Mouse (Mus musculus) myocyte (in vitro differentiated cells): ENCODE measurements around the gene Lrrc72. TPM values are rescaled to one million over a fixed set of nuclear protein-coding genes. Genes with fewer than 3 reads are reported as not detected.

ENCODE experiments used
- H3K27me3 ChIP-seq: one replicate; pipeline ENCODE4 v1.6.1; 2011; ENCODE audit not compliant: control insufficient read depth, insufficient read depth, insufficient read length
- H3K36me3 ChIP-seq: one replicate; pipeline ENCODE4 v1.6.1; 2011; ENCODE audit not compliant: control insufficient read depth, insufficient read depth
- H3K4me2 ChIP-seq: one replicate; pipeline ENCODE4 v1.6.1; 2011; ENCODE audit warnings: low read depth, control low read depth
- H3K4me3 ChIP-seq: one replicate; pipeline ENCODE4 v1.5.1; 2011; ENCODE audit warnings: mild to moderate bottlenecking, control low read depth, moderate library complexity
- H3K79me2 ChIP-seq: one replicate; pipeline ENCODE4 v1.6.1; 2011; ENCODE audit not compliant: control insufficient read depth, insufficient read depth
- H3ac ChIP-seq: one replicate; pipeline ENCODE4 v1.6.1; 2011; ENCODE audit not compliant: control insufficient read depth, insufficient read length
- CEBPB ChIP-seq: IDR thresholded peaks from 2 replicates; pipeline ENCODE4 v1.6.1; 2011; ENCODE audit warnings: mild to moderate bottlenecking, moderate library complexity; ENCODE audit not compliant: poor library complexity, insufficient read depth, severe bottlenecking
- E2F4 ChIP-seq: IDR thresholded peaks from one replicate; pipeline ENCODE4 v1.6.1; 2011; ENCODE audit warnings: mild to moderate bottlenecking, control low read depth, moderate library complexity; ENCODE audit not compliant: insufficient read depth
- MAX ChIP-seq: IDR thresholded peaks from one replicate; pipeline ENCODE4 v1.6.1; 2011; ENCODE audit warnings: low read depth, mild to moderate bottlenecking, control low read depth
- MYOD1 ChIP-seq, 3 experiments: IDR thresholded peaks; one replicate each; pipeline ENCODE4 v1.6.1; 2011; ENCODE audit warnings: control low read depth in 2 of 3, low read depth in 2 of 3, mild to moderate bottlenecking in 2 of 3, moderate library complexity in 1 of 3; ENCODE audit not compliant: insufficient read length in 2 of 3, control insufficient read depth in 1 of 3
- MYOG ChIP-seq, 3 experiments: IDR thresholded peaks; one replicate each; pipeline ENCODE4 v1.6.1; 2011; ENCODE audit warnings: control low read depth in 2 of 3, low read depth in 2 of 3, mild to moderate bottlenecking in 2 of 3; ENCODE audit not compliant: insufficient read length in 2 of 3, control insufficient read depth in 1 of 3, insufficient read depth in 1 of 3
- POLR2A ChIP-seq: IDR thresholded peaks from one replicate; pipeline ENCODE4 v1.6.1; 2011; ENCODE audit warnings: low read depth, mild to moderate bottlenecking, control low read depth, moderate library complexity; ENCODE audit not compliant: insufficient read length
- POLR2AphosphoS2 ChIP-seq: IDR thresholded peaks from one replicate; pipeline ENCODE4 v1.6.1; 2011; ENCODE audit warnings: low read depth, control low read depth; ENCODE audit not compliant: insufficient read length
- REST ChIP-seq: IDR thresholded peaks from one replicate; pipeline ENCODE4 v1.6.1; 2011; ENCODE audit warnings: mild to moderate bottlenecking, control low read depth, moderate library complexity; ENCODE audit not compliant: insufficient read depth, insufficient read length
- SRF ChIP-seq: IDR thresholded peaks from one replicate; pipeline ENCODE4 v1.6.1; 2011; ENCODE audit warnings: low read depth; ENCODE audit not compliant: control insufficient read depth, insufficient read length
- TCF12 ChIP-seq: IDR thresholded peaks from one replicate; pipeline ENCODE4 v1.6.1; 2011; ENCODE audit warnings: mild to moderate bottlenecking, control low read depth; ENCODE audit not compliant: poor library complexity, insufficient read depth, severe bottlenecking
- TCF3 ChIP-seq: IDR thresholded peaks from one replicate; pipeline ENCODE4 v1.6.1; 2011; ENCODE audit warnings: low read depth, control low read depth; ENCODE audit not compliant: insufficient read length
- USF1 ChIP-seq: IDR thresholded peaks from one replicate; pipeline ENCODE4 v1.6.1; 2011; ENCODE audit warnings: low read depth, mild to moderate bottlenecking, control low read depth, moderate library complexity
- polyA plus RNA-seq: library from polyadenylated mRNA; unstranded; fragments of >200 nt; fragmentation: generic; extraction: Trizol; gene quantifications from one replicate; pipeline ENCODE4 v1.2.1, GENCODE M21; 2012; ENCODE audit warnings: missing spikeins

Gene Lrrc72
- polyA plus RNA-seq, 1 experiment: 0.08 TPM

DNA sequence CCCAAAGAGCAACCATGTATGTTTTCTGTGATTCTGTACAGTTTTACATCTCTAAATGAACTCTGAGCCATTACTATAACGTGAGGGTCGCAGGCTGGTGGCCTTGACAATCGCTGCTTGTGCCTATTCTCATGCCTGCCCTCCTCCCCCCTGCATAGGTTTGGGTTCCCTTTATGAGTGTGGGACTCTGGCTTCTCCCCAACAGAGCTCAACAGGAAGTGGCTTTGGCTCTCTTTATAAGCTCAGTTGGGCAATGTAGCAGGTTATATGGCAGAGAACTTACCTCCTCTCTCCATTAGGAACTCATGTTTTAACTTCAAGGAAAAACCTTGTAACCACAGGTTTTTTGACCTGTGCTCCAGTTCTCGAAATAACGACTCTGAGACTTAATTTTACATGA is 62.9 kb downstream of the Lrrc72 start:
- H3K27me3 ChIP-seq: no peaks in the 10 kb centered on the region
- H3K79me2 ChIP-seq: no peaks in the 10 kb centered on the region
- peaks cover 19% of the 10 kb centered on the region for H3K36me3 ChIP-seq
- H3K4me3 ChIP-seq: no peak overlapping the region
- no peak overlapping the region for H3K4me2 ChIP-seq
- TF ChIP-seq REST (no peak), USF1 (no peak), POLR2AphosphoS2 (no peak), MAX (no peak), MYOG (IDR thresholded peaks at IDR 0.05; ENCODE audit: control insufficient read depth in 1 of 3, insufficient read depth in 1 of 3, insufficient read length in 2 of 3, low read depth in 2 of 3) (no peak), MYOD1 (IDR thresholded peaks at IDR 0.05; ENCODE audit: control insufficient read depth in 1 of 3, insufficient read length in 2 of 3, low read depth in 2 of 3) (no peak), TCF3 (no peak), CEBPB (no peak), POLR2A (no peak), SRF (no peak), TCF12 (no peak), E2F4 (no peak)
- H3ac ChIP-seq: no peak overlapping the region

DNA sequence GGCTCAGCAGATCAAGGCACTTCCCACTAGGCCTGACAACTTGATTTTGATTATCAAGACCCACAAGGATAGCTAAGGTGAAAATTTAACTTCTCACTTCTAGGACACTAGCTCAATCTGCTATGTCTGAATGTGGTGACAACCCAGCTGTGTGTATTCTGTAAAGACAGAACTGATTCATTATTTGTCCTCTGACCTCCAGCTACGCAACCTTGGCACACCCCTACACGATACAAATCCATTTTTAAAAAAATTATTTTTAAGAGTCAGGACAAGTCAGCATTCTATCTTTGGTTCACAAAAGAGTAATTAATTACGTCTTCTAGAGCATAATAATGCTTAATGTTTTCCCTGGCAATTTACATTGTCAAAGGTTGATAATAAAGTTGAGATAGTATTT is 63.6 kb downstream of the Lrrc72 start:
- H3K27me3 ChIP-seq: no peaks in the 10 kb centered on the region
- no peaks in the 10 kb centered on the region for H3K79me2 ChIP-seq
- no peak overlapping the region for H3ac ChIP-seq
- no peak overlapping the region for H3K4me2 ChIP-seq
- peaks cover 19% of the 10 kb centered on the region for H3K36me3 ChIP-seq
- no peak for TF ChIP-seq MYOG (IDR thresholded peaks at IDR 0.05; ENCODE audit: control insufficient read depth in 1 of 3, insufficient read depth in 1 of 3, insufficient read length in 2 of 3, low read depth in 2 of 3)
- TF ChIP-seq TCF3: no peak
- TF ChIP-seq MYOD1 (IDR thresholded peaks at IDR 0.05; ENCODE audit: control insufficient read depth in 1 of 3, insufficient read length in 2 of 3, low read depth in 2 of 3): no peak
- H3K4me3 ChIP-seq: no peak overlapping the region

DNA sequence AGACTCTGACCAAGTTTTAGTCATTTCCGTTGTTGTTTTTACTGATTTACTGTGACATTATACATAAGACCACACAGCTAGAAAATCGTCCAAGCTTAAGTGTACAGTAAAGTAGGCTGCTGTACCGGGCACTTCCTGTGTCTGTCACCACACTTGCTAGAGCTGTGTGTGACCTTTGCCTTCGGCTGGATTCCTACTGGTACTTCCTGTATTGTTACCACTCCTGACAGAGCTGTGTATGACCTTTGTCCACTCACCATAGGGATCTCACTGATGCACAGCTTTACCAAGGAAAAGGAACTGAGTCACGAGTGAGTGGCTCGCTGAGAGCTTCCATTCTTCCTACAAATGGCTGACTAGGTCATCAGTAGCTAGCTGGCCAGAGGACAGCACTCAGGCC is 66.1 kb downstream of the Lrrc72 start:
- H3K27me3 ChIP-seq: no peaks in the 10 kb centered on the region
- no peak overlapping the region for H3K4me2 ChIP-seq
- TF ChIP-seq MYOD1 (IDR thresholded peaks at IDR 0.05; ENCODE audit: control insufficient read depth in 1 of 3, insufficient read length in 2 of 3, low read depth in 2 of 3) (no peak), MYOG (IDR thresholded peaks at IDR 0.05; ENCODE audit: control insufficient read depth in 1 of 3, insufficient read depth in 1 of 3, insufficient read length in 2 of 3, low read depth in 2 of 3) (no peak), TCF3 (no peak), POLR2AphosphoS2 (no peak), REST (no peak), CEBPB (no peak), E2F4 (no peak), MAX (no peak), USF1 (no peak), TCF12 (no peak), SRF (no peak), POLR2A (no peak)
- H3K79me2 ChIP-seq: no peaks in the 10 kb centered on the region
- H3ac ChIP-seq: no peak overlapping the region
- no peak overlapping the region for H3K4me3 ChIP-seq
- H3K36me3 ChIP-seq: peaks cover 23% of the 10 kb centered on the region

DNA sequence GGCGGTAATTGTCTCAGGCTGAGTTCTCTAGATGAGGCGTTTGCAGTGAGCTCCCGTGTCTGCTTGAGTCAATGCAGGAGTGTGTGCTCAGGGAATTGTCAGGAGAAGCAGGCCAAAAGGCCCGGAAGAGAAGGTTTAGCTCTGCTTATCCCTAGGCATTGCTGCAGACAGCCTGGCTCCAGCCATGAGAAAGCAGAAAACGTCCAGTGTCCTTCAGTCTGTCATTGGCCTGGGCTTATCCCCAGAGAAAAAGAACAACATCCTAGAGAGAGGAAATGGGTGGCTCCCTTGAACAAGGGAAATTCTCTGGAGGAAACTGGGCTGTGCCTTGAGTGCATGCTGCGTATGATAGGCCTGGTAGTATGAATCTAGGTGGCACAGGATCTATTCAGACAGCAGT is 70.6 kb downstream of the Lrrc72 start:
- Histone ChIP-seq H3K27me3 (no peaks in the 10 kb centered on the region), H3K4me3 (no peak overlapping the region), H3K36me3 (peaks cover 6% of the 10 kb centered on the region), H3ac (no peak overlapping the region), H3K4me2 (no peak overlapping the region), H3K79me2 (no peaks in the 10 kb centered on the region)
- no peak for TF ChIP-seq REST
- no peak for TF ChIP-seq E2F4
- TF ChIP-seq TCF3: no peak
- TF ChIP-seq POLR2A: no peak
- no peak for TF ChIP-seq MAX
- no peak for TF ChIP-seq TCF12
- no peak for TF ChIP-seq MYOD1 (IDR thresholded peaks at IDR 0.05; ENCODE audit: control insufficient read depth in 1 of 3, insufficient read length in 2 of 3, low read depth in 2 of 3)
- no peak for TF ChIP-seq CEBPB
- TF ChIP-seq USF1: no peak
- TF ChIP-seq SRF: no peak

DNA sequence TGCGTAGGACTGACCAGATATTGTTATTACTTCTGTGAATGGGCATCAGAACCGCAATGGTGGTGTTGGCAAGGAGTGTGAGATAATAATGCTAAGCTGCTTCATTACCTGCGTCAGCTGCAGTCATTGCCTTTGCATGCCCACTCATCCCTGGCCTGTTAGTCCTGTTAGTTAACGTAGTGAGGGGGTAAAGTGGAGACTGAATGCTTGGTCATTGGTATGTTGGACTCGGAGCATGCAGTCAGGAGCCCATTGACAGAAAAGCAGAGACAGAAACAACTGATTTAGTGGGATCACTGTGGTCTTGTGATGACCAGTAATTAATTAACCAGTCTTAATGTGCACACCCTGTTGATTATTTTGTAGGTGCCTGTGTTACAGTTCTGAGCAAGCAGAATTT is 76.0 kb downstream of the Lrrc72 start:
- no peak overlapping the region for H3ac ChIP-seq
- H3K27me3 ChIP-seq: no peaks in the 10 kb centered on the region
- H3K36me3 ChIP-seq: peaks cover 14% of the 10 kb centered on the region
- H3K79me2 ChIP-seq: no peaks in the 10 kb centered on the region
- TF ChIP-seq POLR2AphosphoS2: no peak
- H3K4me3 ChIP-seq: no peak overlapping the region
- no peak overlapping the region for H3K4me2 ChIP-seq

DNA sequence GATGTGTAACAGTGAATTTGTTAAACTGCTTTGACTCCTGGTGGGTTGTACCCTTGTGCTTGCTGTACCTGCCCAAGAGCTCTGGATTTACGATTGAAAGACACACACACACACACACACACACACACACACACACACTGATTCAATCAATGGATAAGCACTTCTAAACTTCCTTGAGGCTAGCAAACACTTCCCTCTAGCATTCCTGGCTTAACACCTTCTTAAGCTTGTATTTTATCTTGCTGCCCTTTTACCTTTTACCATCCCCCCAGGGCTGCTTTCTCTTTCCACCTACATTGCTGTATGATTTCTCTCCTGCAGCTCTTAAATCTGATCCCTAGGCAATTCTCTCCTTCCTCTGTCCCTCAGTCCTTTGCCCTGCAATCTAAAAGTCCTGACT is 87.9 kb downstream of the Lrrc72 start:
- TF ChIP-seq E2F4: no peak
- Histone ChIP-seq H3K27me3 (no peaks in the 10 kb centered on the region), H3K79me2 (no peaks in the 10 kb centered on the region), H3K4me2 (no peak overlapping the region), H3K4me3 (no peak overlapping the region), H3ac (no peak overlapping the region), H3K36me3 (no peaks in the 10 kb centered on the region)
